Mouse (Mus musculus): ENCODE results near the gene Mapk13.
A peak's percentile ranks its signal among the peaks of the same experiment; 100 is the strongest.

Mapk13 gene

GRCm38 (mm10) chr17:28775161-28775560 is 6.1 kb downstream of the Mapk13 start:
- no peak for DNase-seq (ENCODE audit: low read depth, low spot score)

- no peak for DNase-seq (ENCODE audit: low read depth, low spot score)
Observed at GRCm38 (mm10) chr17:28776817-28777216, 7.7 kb downstream of the Mapk13 start.

GRCm38 (mm10) chr17:28777231-28778005 is 8.3 kb downstream of the Mapk13 start:
- no peak for DNase-seq (ENCODE audit: low read depth, low spot score)

GRCm38 (mm10) chr17:28779735-28780134 is 10.6 kb downstream of the Mapk13 start:
- DNase-seq (ENCODE audit: low read depth, low spot score) = no peak

- DNase-seq (ENCODE audit: low read depth, low spot score) = no peak
Observed at GRCm38 (mm10) chr17:28780836-28781235, 11.7 kb downstream of the Mapk13 start.

- DNase-seq (ENCODE audit: low read depth, low spot score) = no peak
Observed at GRCm38 (mm10) chr17:28781290-28782045, 12.4 kb downstream of the Mapk13 start.

- DNase-seq (ENCODE audit: low read depth, low spot score) = no peak
Observed at GRCm38 (mm10) chr17:28785036-28785435, 15.9 kb downstream of the Mapk13 start.

- no peak for DNase-seq (ENCODE audit: low read depth, low spot score)
Observed at GRCm38 (mm10) chr17:28787507-28787906, 18.4 kb downstream of the Mapk13 start.

- no peak for DNase-seq (ENCODE audit: low read depth, low spot score)
Observed at GRCm38 (mm10) chr17:28797031-28797430, 27.9 kb downstream of the Mapk13 start.

GRCm38 (mm10) chr17:28799291-28800160 is 30.4 kb downstream of the Mapk13 start:
- no peak for DNase-seq (ENCODE audit: low read depth, low spot score)

- DNase-seq (ENCODE audit: low read depth, low spot score) = no peak
Observed at GRCm38 (mm10) chr17:28800281-28800670, 31.2 kb downstream of the Mapk13 start.

GRCm38 (mm10) chr17:28800671-28801412 is 31.7 kb downstream of the Mapk13 start, which contains the start of gene Brpf3:
Gene Brpf3 (plus strand): TSS chr17:28801090.
- DNase-seq (ENCODE audit: low read depth, low spot score) = no peak

- peak; percentile 95 for DNase-seq (ENCODE audit: low read depth, low spot score)
Observed at GRCm38 (mm10) chr17:28801474-28802005, 32.4 kb downstream of the Mapk13 start.

- no peak for DNase-seq (ENCODE audit: low read depth, low spot score)
Observed at GRCm38 (mm10) chr17:28802006-28802481, 32.9 kb downstream of the Mapk13 start.

GRCm38 (mm10) chr17:28803316-28803715 is 34.2 kb downstream of the Mapk13 start:
- no peak for DNase-seq (ENCODE audit: low read depth, low spot score)

GRCm38 (mm10) chr17:28804973-28805372 is 35.9 kb downstream of the Mapk13 start:
- DNase-seq (ENCODE audit: low read depth, low spot score) = no peak

- DNase-seq (ENCODE audit: low read depth, low spot score) = no peak
Observed at GRCm38 (mm10) chr17:28806770-28807169, 37.7 kb downstream of the Mapk13 start.

GRCm38 (mm10) chr17:28808714-28809113 is 39.6 kb downstream of the Mapk13 start:
- no peak for DNase-seq (ENCODE audit: low read depth, low spot score)

- no peak for DNase-seq (ENCODE audit: low read depth, low spot score)
Observed at GRCm38 (mm10) chr17:28809175-28809831, 40.2 kb downstream of the Mapk13 start.

GRCm38 (mm10) chr17:28812345-28812744 is 43.2 kb downstream of the Mapk13 start:
- no peak for DNase-seq (ENCODE audit: low read depth, low spot score)

Data from telencephalon, adult 2 months (tissue).